ENCODE assay signal across 8 mouse cellular contexts in genomic region chr5:112279181-112280021, GRCm38 (mm10). TPM values are rescaled to one million over a fixed set of nuclear protein-coding genes. Genes with fewer than 3 reads are reported as not detected.
A peak's percentile ranks its signal among the peaks of the same experiment; 100 is the strongest.
DNase-seq lines count a peak whose midpoint lies in the region; ATAC-seq and TF ChIP-seq lines count a peak whose summit lies in the region.

No protein-coding gene starts in this region.

- no peaks in the 10 kb centered on the region for H3K27me3 ChIP-seq in lung, postnatal 0 days (replicated peaks; ENCODE audit: insufficient read depth, low read length)
- H3K27me3 ChIP-seq in heart, embryonic 14.5 days (ENCODE audit: control insufficient read depth, insufficient read depth, low read length), result no peaks in the 10 kb centered on the region
- no peaks in the 10 kb centered on the region for H3K27me3 ChIP-seq in splenic B cell, adult 2 months (ENCODE audit: control insufficient read depth, insufficient read depth, low read length, poor library complexity, severe bottlenecking)

- H3K4me2 ChIP-seq in lung, postnatal 0 days (replicated peaks; ENCODE audit: low read depth, low read length), result peak overlapping the region; percentile 87; the same call in 1 of the 2 replicates
- peak overlapping the region; percentile 90 for H3K4me2 ChIP-seq in heart, embryonic 14.5 days (ENCODE audit: low read length)

- H3K4me1 ChIP-seq in lung, postnatal 0 days (ENCODE audit: insufficient read depth, low read depth, low read length), result peaks cover 6% of the 10 kb centered on the region
- H3K4me1 ChIP-seq in heart, embryonic 14.5 days (ENCODE audit: control insufficient read depth in 2 of 2, insufficient read depth in 2 of 2, low read length in 2 of 2), result peaks cover 20 to 58% of the 10 kb centered on the region in 2 experiments

- TF ChIP-seq EP300 in lung, postnatal 0 days (IDR thresholded peaks at IDR 0.05), result no peak

- no peak for TF ChIP-seq CTCF in lung, postnatal 0 days (IDR thresholded peaks at IDR 0.05)

- H3K36me3 ChIP-seq in lung, postnatal 0 days (ENCODE audit: insufficient read depth, low read length), result no peaks in the 10 kb centered on the region
- H3K36me3 ChIP-seq in heart, embryonic 14.5 days (ENCODE audit: control insufficient read depth, insufficient read depth, low read length), result no peaks in the 10 kb centered on the region
- H3K36me3 ChIP-seq in splenic B cell, adult 2 months (ENCODE audit: control insufficient read depth, insufficient read depth, low read length, poor library complexity, severe bottlenecking), result 0 out of 2 replicates have a peak, but pooled peaks cover 1% of the 10 kb centered on the region

- H3K27ac ChIP-seq in lung, postnatal 0 days (ENCODE audit: low read length), result peak overlapping the region; percentile 88
- peak overlapping the region in 1 of 2 experiments; percentile 14; a peak in 1 of 4 replicates for H3K27ac ChIP-seq in heart, embryonic 14.5 days (replicated peaks in 1 of 2; ENCODE audit: control insufficient read depth in 1 of 2, insufficient read depth in 1 of 2, low read depth in 2 of 2, low read length in 2 of 2)

- H3K9me3 ChIP-seq in lung, postnatal 0 days (ENCODE audit: low read length), result no peaks in the 10 kb centered on the region
- H3K9me3 ChIP-seq in heart, embryonic 14.5 days (ENCODE audit: control insufficient read depth, low read length), result no peaks in the 10 kb centered on the region

- ATAC-seq in lung, postnatal 0 days, result no peak
- ATAC-seq in heart, embryonic 14.5 days (ENCODE audit: insufficient number of reproducible peaks, insufficient read depth, low FRiP score, low read depth), result no peak

- no peak overlapping the region; the same call in 1 of the 2 replicates for H3K9ac ChIP-seq in lung, postnatal 0 days (replicated peaks; ENCODE audit: low read depth)
- peak overlapping the region; percentile 12; the same call in 1 of the 2 replicates for H3K9ac ChIP-seq in heart, embryonic 14.5 days (ENCODE audit: low read length)

- DNase-seq in lung, postnatal 0 days (ENCODE audit: low spot score), result no peak
- no peak for DNase-seq in lung, postnatal 10 days
- DNase-seq in brain, adult 2 months (ENCODE audit: low read depth, low spot score), result peak; percentile 65
- DNase-seq in splenic B cell, adult 2 months (ENCODE audit: low read depth, low spot score), result peak; percentile 49
- no peak for DNase-seq in layer of hippocampus, adult 9-10 months (ENCODE audit: low spot score)
- no peak for DNase-seq in kidney, postnatal 14 days
- DNase-seq in urinary bladder, postnatal 14 days (ENCODE audit: low spot score), result no peak

- no peak overlapping the region for H3K4me3 ChIP-seq in lung, postnatal 0 days (ENCODE audit: low read depth, low read length)
- no peak overlapping the region for H3K4me3 ChIP-seq in heart, embryonic 14.5 days (ENCODE audit: control insufficient read depth in 1 of 2, insufficient read depth in 1 of 2, low read depth in 1 of 2, low read length in 2 of 2)

- 80% methylated on average over 17 of the region's 17 CpGs for WGBS in lung, postnatal 0 days
- 75% methylated on average over 17 of the region's 17 CpGs for WGBS in heart, embryonic 14.5 days

RNA-seq across cellular contexts. Expression of gene Tpst2, which starts 2.9 kb away (rescaled TPM):
- 96.8 and 106 TPM in 2 replicates for polyA plus RNA-seq in lung, postnatal 0 days (2015; fragmentation: Nextera tagmentation; extraction: Ambion mirVana)
- polyA plus RNA-seq in heart, embryonic 14.5 days (2014; fragmentation: Nextera tagmentation; extraction: Ambion mirVana), result 39.0 and 45.9 TPM in 2 replicates

RNA-seq across cellular contexts. Expression of gene Crybb1, which starts 23.8 kb away (rescaled TPM):
- polyA plus RNA-seq in lung, postnatal 0 days (2015; fragmentation: Nextera tagmentation; extraction: Ambion mirVana), result 1.4 and 1.7 TPM in 2 replicates
- 0.86 and 1.0 TPM in 2 replicates for polyA plus RNA-seq in heart, embryonic 14.5 days (2014; fragmentation: Nextera tagmentation; extraction: Ambion mirVana)

RNA-seq across cellular contexts. Expression of gene Cryba4, which starts 27.1 kb away (rescaled TPM):
- polyA plus RNA-seq in lung, postnatal 0 days (2015; fragmentation: Nextera tagmentation; extraction: Ambion mirVana), result 0.87 and 1.5 TPM in 2 replicates
- polyA plus RNA-seq in heart, embryonic 14.5 days (2014; fragmentation: Nextera tagmentation; extraction: Ambion mirVana), result 1.3 and 2.2 TPM in 2 replicates

RNA-seq across cellular contexts. Expression of gene Tfip11, which starts 46.8 kb away (rescaled TPM):
- 16.0 and 16.7 TPM in 2 replicates for polyA plus RNA-seq in lung, postnatal 0 days (2015; fragmentation: Nextera tagmentation; extraction: Ambion mirVana)
- 12.6 and 13.4 TPM in 2 replicates for polyA plus RNA-seq in heart, embryonic 14.5 days (2014; fragmentation: Nextera tagmentation; extraction: Ambion mirVana)

Comparison
In these comparisons a context has a peak if more than half of its experiments do, and no peak if none do; other contexts are left out.
1. DNase-seq: peak in brain, adult 2 months (single experiment) and splenic B cell, adult 2 months (single experiment); none in lung, postnatal 0 days (single experiment), lung, postnatal 10 days (single experiment), layer of hippocampus, adult 9-10 months (single experiment), kidney, postnatal 14 days (single experiment) and urinary bladder, postnatal 14 days (single experiment).